Mouse (Mus musculus): ENCODE results near the gene Pdcd1lg2. TPM values are rescaled to one million over a fixed set of nuclear protein-coding genes. Genes with fewer than 3 reads are reported as not detected.
A peak's percentile ranks its signal among the peaks of the same experiment; 100 is the strongest.
"Not testable (repeated sequence)": the region's sequence is repeated elsewhere in the genome, so short reads cannot be mapped to it uniquely, and the experiment has no call there.

Pdcd1lg2 gene
- total RNA-seq, 2 experiments from 2014 or later, result not detected

GRCm38 (mm10) chr19:29383368-29383767, 27.4 kb upstream of the Pdcd1lg2 start:
- DNase-seq (ENCODE audit: low spot score in 2 of 2), result no peak

- no peak for DNase-seq (ENCODE audit: low spot score in 2 of 2)
Observed at GRCm38 (mm10) chr19:29384412-29384811, 26.3 kb upstream of the Pdcd1lg2 start.

- DNase-seq (ENCODE audit: low spot score in 2 of 2), result no peak
Observed at GRCm38 (mm10) chr19:29384994-29385393, 25.7 kb upstream of the Pdcd1lg2 start.

GRCm38 (mm10) chr19:29385822-29386221, 24.9 kb upstream of the Pdcd1lg2 start:
- no peak for DNase-seq (ENCODE audit: low spot score in 2 of 2)

- no peak for DNase-seq (ENCODE audit: low spot score in 2 of 2)
Observed at GRCm38 (mm10) chr19:29388818-29389217, 21.9 kb upstream of the Pdcd1lg2 start.

- no peak for DNase-seq (ENCODE audit: low spot score in 2 of 2)
Observed at GRCm38 (mm10) chr19:29390483-29390882, 20.2 kb upstream of the Pdcd1lg2 start.

- no peak for DNase-seq (ENCODE audit: low spot score in 2 of 2)
Observed at GRCm38 (mm10) chr19:29391279-29391678, 19.4 kb upstream of the Pdcd1lg2 start.

- DNase-seq (ENCODE audit: low spot score in 2 of 2), result no peak
Observed at GRCm38 (mm10) chr19:29393333-29393732, 17.4 kb upstream of the Pdcd1lg2 start.

- DNase-seq (ENCODE audit: low spot score in 2 of 2), result no peak
Observed at GRCm38 (mm10) chr19:29394721-29395120, 16.0 kb upstream of the Pdcd1lg2 start.

- DNase-seq (ENCODE audit: low spot score in 2 of 2), result no peak
Observed at GRCm38 (mm10) chr19:29396353-29396752, 14.4 kb upstream of the Pdcd1lg2 start.

- DNase-seq (ENCODE audit: low spot score in 2 of 2), result no peak
Observed at GRCm38 (mm10) chr19:29399786-29400185, 10.9 kb upstream of the Pdcd1lg2 start.

GRCm38 (mm10) chr19:29400466-29400865, 10.3 kb upstream of the Pdcd1lg2 start:
- no peak for DNase-seq (ENCODE audit: low spot score in 2 of 2)

- DNase-seq (ENCODE audit: low spot score in 2 of 2), result no peak
Observed at GRCm38 (mm10) chr19:29402621-29403020, 8.1 kb upstream of the Pdcd1lg2 start.

GRCm38 (mm10) chr19:29403251-29403650, 7.5 kb upstream of the Pdcd1lg2 start:
- DNase-seq (ENCODE audit: low spot score in 2 of 2), result no peak

- DNase-seq (ENCODE audit: low spot score in 2 of 2), result no peak
Observed at GRCm38 (mm10) chr19:29405388-29405787, 5.3 kb upstream of the Pdcd1lg2 start.

GRCm38 (mm10) chr19:29406042-29407017, 4.4 kb upstream of the Pdcd1lg2 start:
- peak in 1 of 2 experiments; percentile 5 for DNase-seq (ENCODE audit: low spot score in 2 of 2)

- no peak for DNase-seq (ENCODE audit: low spot score in 2 of 2)
Observed at GRCm38 (mm10) chr19:29412476-29413420, 2.0 kb downstream of the Pdcd1lg2 start.

- no peak for DNase-seq (ENCODE audit: low spot score in 2 of 2)
Observed at GRCm38 (mm10) chr19:29414513-29414912, 3.8 kb downstream of the Pdcd1lg2 start.

- not testable (repeated sequence) for DNase-seq (ENCODE audit: low spot score in 2 of 2)
Observed at GRCm38 (mm10) chr19:29414917-29415316, 4.2 kb downstream of the Pdcd1lg2 start.

- no peak for DNase-seq (ENCODE audit: low spot score in 2 of 2)
Observed at GRCm38 (mm10) chr19:29416393-29416902, 5.7 kb downstream of the Pdcd1lg2 start.

- no peak for DNase-seq (ENCODE audit: low spot score in 2 of 2)
Observed at GRCm38 (mm10) chr19:29417188-29417587, 6.5 kb downstream of the Pdcd1lg2 start.
